Mouse (Mus musculus): ENCODE measurements at regions not wholly inside any gene's neighbourhood (a gene's known extent, or its start where the extent isn't known, plus 50 kb on each side); places are given as distances from the start of the nearest gene placed in this dataset.

GRCm38 (mm10) chr2:17187822-17188221 is 543.4 kb downstream of the Nebl start:
- 62% methylated on average over 1 of the region's 1 CpGs for WGBS
- no peak for ATAC-seq (ENCODE audit: low read depth)
- H3K27me3 ChIP-seq (ENCODE audit: control insufficient read depth, insufficient read depth, low read depth, low read length): no peaks in the 10 kb centered on the region
- no peaks in the 10 kb centered on the region for H3K4me1 ChIP-seq (replicated peaks; ENCODE audit: control insufficient read depth, insufficient read depth, low read length)
- H3K27ac ChIP-seq (ENCODE audit: low read length): no peak overlapping the region
- H3K4me3 ChIP-seq (ENCODE audit: low read length): no peak overlapping the region
- H3K36me3 ChIP-seq (ENCODE audit: control insufficient read depth, insufficient read depth, low read length): no peaks in the 10 kb centered on the region
- no peak overlapping the region for H3K4me2 ChIP-seq (ENCODE audit: low read depth, low read length)
- H3K9me3 ChIP-seq (ENCODE audit: control insufficient read depth, low read length): no peaks in the 10 kb centered on the region
- H3K9ac ChIP-seq (ENCODE audit: low read length): no peak overlapping the region

GRCm38 (mm10) chr2:17183696-17184095 is 547.6 kb downstream of the Nebl start:
- H3K4me2 ChIP-seq (ENCODE audit: low read depth, low read length): no peak overlapping the region
- WGBS: 80% methylated on average over 2 of the region's 2 CpGs
- no peak overlapping the region for H3K27ac ChIP-seq (ENCODE audit: low read length)
- no peak overlapping the region for H3K9ac ChIP-seq (ENCODE audit: low read length)
- H3K36me3 ChIP-seq (ENCODE audit: control insufficient read depth, insufficient read depth, low read length): no peaks in the 10 kb centered on the region
- no peak for ATAC-seq (ENCODE audit: low read depth)
- H3K9me3 ChIP-seq (ENCODE audit: control insufficient read depth, low read length): no peaks in the 10 kb centered on the region
- H3K4me1 ChIP-seq (replicated peaks; ENCODE audit: control insufficient read depth, insufficient read depth, low read length): no peaks in the 10 kb centered on the region
- H3K27me3 ChIP-seq (ENCODE audit: control insufficient read depth, insufficient read depth, low read depth, low read length): no peaks in the 10 kb centered on the region
- H3K4me3 ChIP-seq (ENCODE audit: low read length): no peak overlapping the region

GRCm38 (mm10) chr2:17181597-17181996 is 549.7 kb downstream of the Nebl start:
- no peak overlapping the region for H3K4me2 ChIP-seq (ENCODE audit: low read depth, low read length)
- no peaks in the 10 kb centered on the region for H3K36me3 ChIP-seq (ENCODE audit: control insufficient read depth, insufficient read depth, low read length)
- 89% methylated on average over 2 of the region's 2 CpGs for WGBS
- ATAC-seq (ENCODE audit: low read depth): no peak
- H3K9ac ChIP-seq (ENCODE audit: low read length): no peak overlapping the region
- H3K27me3 ChIP-seq (ENCODE audit: control insufficient read depth, insufficient read depth, low read depth, low read length): no peaks in the 10 kb centered on the region
- no peak overlapping the region for H3K4me3 ChIP-seq (ENCODE audit: low read length)
- no peak overlapping the region for H3K27ac ChIP-seq (ENCODE audit: low read length)
- no peaks in the 10 kb centered on the region for H3K4me1 ChIP-seq (replicated peaks; ENCODE audit: control insufficient read depth, insufficient read depth, low read length)
- H3K9me3 ChIP-seq (ENCODE audit: control insufficient read depth, low read length): no peaks in the 10 kb centered on the region

- Histone ChIP-seq H3K36me3 (ENCODE audit: control insufficient read depth, insufficient read depth, low read length) (no peaks in the 10 kb centered on the region), H3K4me3 (ENCODE audit: low read length) (no peak overlapping the region), H3K9me3 (ENCODE audit: control insufficient read depth, low read length) (no peaks in the 10 kb centered on the region), H3K4me1 (replicated peaks; ENCODE audit: control insufficient read depth, insufficient read depth, low read length) (no peaks in the 10 kb centered on the region), H3K4me2 (ENCODE audit: low read depth, low read length) (no peak overlapping the region), H3K27ac (ENCODE audit: low read length) (no peak overlapping the region), H3K9ac (ENCODE audit: low read length) (no peak overlapping the region), H3K27me3 (ENCODE audit: control insufficient read depth, insufficient read depth, low read depth, low read length) (no peaks in the 10 kb centered on the region)
- ATAC-seq (ENCODE audit: low read depth): no peak
- WGBS: 90% methylated on average over 6 of the region's 6 CpGs
Observed at GRCm38 (mm10) chr2:17168896-17169295, 562.4 kb downstream of the Nebl start.

GRCm38 (mm10) chr2:17165016-17165415 is 566.2 kb downstream of the Nebl start:
- Histone ChIP-seq H3K9me3 (ENCODE audit: control insufficient read depth, low read length) (no peaks in the 10 kb centered on the region), H3K4me1 (replicated peaks; ENCODE audit: control insufficient read depth, insufficient read depth, low read length) (no peaks in the 10 kb centered on the region), H3K4me2 (ENCODE audit: low read depth, low read length) (no peak overlapping the region), H3K36me3 (ENCODE audit: control insufficient read depth, insufficient read depth, low read length) (no peaks in the 10 kb centered on the region), H3K27ac (ENCODE audit: low read length) (no peak overlapping the region), H3K9ac (ENCODE audit: low read length) (no peak overlapping the region), H3K4me3 (ENCODE audit: low read length) (no peak overlapping the region), H3K27me3 (ENCODE audit: control insufficient read depth, insufficient read depth, low read depth, low read length) (no peaks in the 10 kb centered on the region)
- ATAC-seq (ENCODE audit: low read depth): peak; percentile 89
- WGBS: 17% methylated on average over 2 of the region's 2 CpGs

GRCm38 (mm10) chr2:17158463-17158862 is 572.8 kb downstream of the Nebl start:
- Histone ChIP-seq H3K27ac (ENCODE audit: low read length) (peak overlapping the region; percentile 43), H3K4me3 (ENCODE audit: low read length) (no peak overlapping the region), H3K36me3 (ENCODE audit: control insufficient read depth, insufficient read depth, low read length) (no peaks in the 10 kb centered on the region), H3K9ac (ENCODE audit: low read length) (no peak overlapping the region), H3K4me1 (replicated peaks; ENCODE audit: control insufficient read depth, insufficient read depth, low read length) (no peaks in the 10 kb centered on the region), H3K27me3 (ENCODE audit: control insufficient read depth, insufficient read depth, low read depth, low read length) (no peaks in the 10 kb centered on the region), H3K9me3 (ENCODE audit: control insufficient read depth, low read length) (no peaks in the 10 kb centered on the region), H3K4me2 (ENCODE audit: low read depth, low read length) (no peak overlapping the region)
- peak; percentile 79 for ATAC-seq (ENCODE audit: low read depth)
- 52% methylated on average over 1 of the region's 1 CpGs for WGBS

GRCm38 (mm10) chr2:17157336-17157735 is 573.9 kb downstream of the Nebl start:
- no peaks in the 10 kb centered on the region for H3K36me3 ChIP-seq (ENCODE audit: control insufficient read depth, insufficient read depth, low read length)
- peak; percentile 47; the same call in 1 of the 2 replicates for ATAC-seq (ENCODE audit: low read depth)
- no peaks in the 10 kb centered on the region for H3K27me3 ChIP-seq (ENCODE audit: control insufficient read depth, insufficient read depth, low read depth, low read length)
- no peaks in the 10 kb centered on the region for H3K9me3 ChIP-seq (ENCODE audit: control insufficient read depth, low read length)
- no peaks in the 10 kb centered on the region for H3K4me1 ChIP-seq (replicated peaks; ENCODE audit: control insufficient read depth, insufficient read depth, low read length)
- H3K4me3 ChIP-seq (ENCODE audit: low read length): no peak overlapping the region
- no peak overlapping the region for H3K9ac ChIP-seq (ENCODE audit: low read length)
- WGBS: 24% methylated on average over 1 of the region's 1 CpGs
- H3K27ac ChIP-seq (ENCODE audit: low read length): no peak overlapping the region
- no peak overlapping the region for H3K4me2 ChIP-seq (ENCODE audit: low read depth, low read length)

GRCm38 (mm10) chr2:17155596-17155995 is 575.7 kb downstream of the Nebl start:
- H3K4me1 ChIP-seq (replicated peaks; ENCODE audit: control insufficient read depth, insufficient read depth, low read length): no peaks in the 10 kb centered on the region
- no peaks in the 10 kb centered on the region for H3K36me3 ChIP-seq (ENCODE audit: control insufficient read depth, insufficient read depth, low read length)
- no peak overlapping the region for H3K9ac ChIP-seq (ENCODE audit: low read length)
- 85% methylated on average over 2 of the region's 2 CpGs for WGBS
- H3K27ac ChIP-seq (ENCODE audit: low read length): no peak overlapping the region
- H3K4me3 ChIP-seq (ENCODE audit: low read length): no peak overlapping the region
- ATAC-seq (ENCODE audit: low read depth): no peak
- H3K27me3 ChIP-seq (ENCODE audit: control insufficient read depth, insufficient read depth, low read depth, low read length): no peaks in the 10 kb centered on the region
- H3K9me3 ChIP-seq (ENCODE audit: control insufficient read depth, low read length): no peaks in the 10 kb centered on the region
- H3K4me2 ChIP-seq (ENCODE audit: low read depth, low read length): no peak overlapping the region

- no peaks in the 10 kb centered on the region for H3K27me3 ChIP-seq (ENCODE audit: control insufficient read depth, insufficient read depth, low read depth, low read length)
- no peak overlapping the region for H3K27ac ChIP-seq (ENCODE audit: low read length)
- no peak overlapping the region for H3K4me3 ChIP-seq (ENCODE audit: low read length)
- H3K4me2 ChIP-seq (ENCODE audit: low read depth, low read length): no peak overlapping the region
- no peak overlapping the region for H3K9ac ChIP-seq (ENCODE audit: low read length)
- H3K9me3 ChIP-seq (ENCODE audit: control insufficient read depth, low read length): no peaks in the 10 kb centered on the region
- H3K36me3 ChIP-seq (ENCODE audit: control insufficient read depth, insufficient read depth, low read length): no peaks in the 10 kb centered on the region
- no peak for ATAC-seq (ENCODE audit: low read depth)
- H3K4me1 ChIP-seq (replicated peaks; ENCODE audit: control insufficient read depth, insufficient read depth, low read length): no peaks in the 10 kb centered on the region
- WGBS: 90% methylated on average over 4 of the region's 4 CpGs
Observed at GRCm38 (mm10) chr2:17123626-17124025, 607.6 kb downstream of the Nebl start.

GRCm38 (mm10) chr2:17117292-17117691 is 614.0 kb downstream of the Nebl start:
- 31% methylated on average over 2 of the region's 2 CpGs for WGBS
- H3K4me2 ChIP-seq (ENCODE audit: low read depth, low read length): no peak overlapping the region
- no peaks in the 10 kb centered on the region for H3K27me3 ChIP-seq (ENCODE audit: control insufficient read depth, insufficient read depth, low read depth, low read length)
- H3K27ac ChIP-seq (ENCODE audit: low read length): no peak overlapping the region
- no peaks in the 10 kb centered on the region for H3K36me3 ChIP-seq (ENCODE audit: control insufficient read depth, insufficient read depth, low read length)
- ATAC-seq (ENCODE audit: low read depth): peak; percentile 86
- H3K4me3 ChIP-seq (ENCODE audit: low read length): no peak overlapping the region
- H3K9ac ChIP-seq (ENCODE audit: low read length): no peak overlapping the region
- no peaks in the 10 kb centered on the region for H3K9me3 ChIP-seq (ENCODE audit: control insufficient read depth, low read length)
- H3K4me1 ChIP-seq (replicated peaks; ENCODE audit: control insufficient read depth, insufficient read depth, low read length): no peaks in the 10 kb centered on the region
